Mouse (Mus musculus): ENCODE measurements at regions not wholly inside any gene's neighbourhood (a gene's known extent, or its start where the extent isn't known, plus 50 kb on each side); places are given as distances from the start of the nearest gene placed in this dataset.

- TF ChIP-seq CTCF (IDR thresholded peaks at IDR 0.05; ENCODE audit: extremely low read depth, insufficient read depth, low read length) (no peak), POLR2A (IDR thresholded peaks at IDR 0.05; ENCODE audit: extremely low read depth, insufficient read depth, low read length) (no peak)
Measured at GRCm38 (mm10) chr14:46706462-46706861, 53.9 kb upstream of the Cdkn3 start.
